In the genomic region with DNA sequence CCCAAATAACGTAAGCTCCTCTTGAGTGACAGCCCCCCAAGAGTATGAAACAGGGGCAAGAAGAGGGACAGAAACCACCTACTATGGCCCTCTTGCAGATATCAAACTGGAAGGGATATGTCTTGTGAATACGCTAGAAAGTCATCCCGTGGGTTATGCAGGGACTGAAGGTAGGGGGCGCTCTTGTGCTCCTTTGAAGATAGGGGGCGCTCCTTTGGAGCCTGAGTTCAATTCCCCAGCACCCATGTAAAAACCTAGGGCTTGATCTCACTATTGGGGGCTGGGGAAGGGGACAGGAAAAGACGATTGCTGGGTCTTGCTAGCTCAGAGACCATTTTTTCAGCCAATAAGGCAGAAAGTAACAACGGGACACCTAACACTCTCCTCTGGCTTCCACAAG, we compare ENCODE assay signal across 19 mouse cellular contexts.
DNase-seq lines count a peak whose midpoint lies in the region; ATAC-seq and TF ChIP-seq lines count a peak whose summit lies in the region.
"Had no signal": no experiment of that assay in that cellular context is flagged by ENCODE, and none has a peak within 500 bp of the region (broad histone marks: within the 10 kb centered on the region; RNA-seq: fewer than 3 reads in every experiment).

No protein-coding gene starts in this region.

- H3K9me3 ChIP-seq in kidney, postnatal 0 days (replicated peaks; ENCODE audit: low read length) = no peaks in the 10 kb centered on the region
- H3K9me3 ChIP-seq in stomach, postnatal 0 days (ENCODE audit: control insufficient read depth, low read length) = no peaks in the 10 kb centered on the region
- H3K9me3 ChIP-seq: lung, embryonic 15.5 days had no signal

- no peak overlapping the region for H3K4me3 ChIP-seq in kidney, postnatal 0 days (replicated peaks; ENCODE audit: low read depth, low read length)
- H3K4me3 ChIP-seq in bone marrow macrophage, adult 2 months (ENCODE audit: insufficient read depth, low read length) = no peak overlapping the region
- H3K4me3 ChIP-seq in stomach, postnatal 0 days (ENCODE audit: low read depth, low read length) = no peak overlapping the region
- H3K4me3 ChIP-seq: embryonic facial prominence, embryonic 10.5 days; erythroblast, embryonic 14.5 days; heart, embryonic 13.5 days; lung, embryonic 15.5 days; megakaryocyte, embryonic 14.5 days; neural tube, embryonic 12.5 days had no signal

- H3K27me3 ChIP-seq in kidney, postnatal 0 days (ENCODE audit: insufficient read depth, low read length) = no peaks in the 10 kb centered on the region
- no peaks in the 10 kb centered on the region for H3K27me3 ChIP-seq in stomach, postnatal 0 days (ENCODE audit: control insufficient read depth, insufficient read depth, low read length)
- H3K27me3 ChIP-seq: lung, embryonic 15.5 days; neural tube, embryonic 12.5 days had no signal

- no peak for TF ChIP-seq POLR2A in bone marrow macrophage, adult 2 months (IDR thresholded peaks at IDR 0.05; ENCODE audit: borderline replicate concordance, low read depth, low read length)

- no peak overlapping the region for H3K27ac ChIP-seq in kidney, postnatal 0 days
- H3K27ac ChIP-seq in bone marrow macrophage, adult 2 months (ENCODE audit: insufficient read depth, low read depth, low read length) = no peak overlapping the region
- H3K27ac ChIP-seq in stomach, postnatal 0 days (replicated peaks) = no peak overlapping the region
- H3K27ac ChIP-seq: embryonic facial prominence, embryonic 10.5 days; heart, embryonic 13.5 days; lung, embryonic 15.5 days; neural tube, embryonic 12.5 days had no signal

- no peak for TF ChIP-seq EP300 in stomach, postnatal 0 days (optimal IDR thresholded peaks at IDR 0.05)

- no peak for DNase-seq in kidney, postnatal 0 days (ENCODE audit: low spot score)
- DNase-seq in kidney, postnatal 25 days = no peak
- peak; percentile 42 for DNase-seq in thymus, postnatal 4 days
- no peak for DNase-seq in thymus, postnatal 14 days
- no peak for DNase-seq in stomach, postnatal 0 days (ENCODE audit: low spot score)
- no peak for DNase-seq in adrenal gland, postnatal 10 days
- no peak for DNase-seq in heart, adult 18-20 months
- DNase-seq: adrenal gland, adult 8-10 months; gastrocnemius, postnatal 14 days; heart, postnatal 4 days; kidney, postnatal 36 days; thymus, adult 18-20 months had no signal

- no peak overlapping the region for H3K4me2 ChIP-seq in kidney, postnatal 0 days (ENCODE audit: low read length)
- H3K4me2 ChIP-seq in stomach, postnatal 0 days (replicated peaks; ENCODE audit: low read depth) = no peak overlapping the region
- H3K4me2 ChIP-seq: heart, embryonic 13.5 days; lung, embryonic 15.5 days; neural tube, embryonic 12.5 days had no signal

- no peak overlapping the region for H3K9ac ChIP-seq in kidney, postnatal 0 days (ENCODE audit: low read depth, low read length)
- no peak overlapping the region for H3K9ac ChIP-seq in stomach, postnatal 0 days (ENCODE audit: low read length)
- H3K9ac ChIP-seq: heart, embryonic 13.5 days; lung, embryonic 15.5 days; neural tube, embryonic 12.5 days had no signal

- 66% methylated on average over 7 of the region's 7 CpGs for WGBS in kidney, postnatal 0 days
- 58% methylated on average over 7 of the region's 7 CpGs for WGBS in stomach, postnatal 0 days

- no peaks in the 10 kb centered on the region for H3K36me3 ChIP-seq in kidney, postnatal 0 days (ENCODE audit: insufficient read depth, low read length)
- no peaks in the 10 kb centered on the region for H3K36me3 ChIP-seq in stomach, postnatal 0 days (ENCODE audit: control insufficient read depth, insufficient read depth, low read length)
- H3K36me3 ChIP-seq: heart, embryonic 13.5 days; lung, embryonic 15.5 days; neural tube, embryonic 12.5 days had no signal

- peak; percentile 24; the same call in 1 of the 2 replicates for TF ChIP-seq CTCF in kidney, postnatal 0 days (IDR thresholded peaks at IDR 0.05; ENCODE audit: low read depth)
- peak; percentile 34 for TF ChIP-seq CTCF in bone marrow macrophage, adult 2 months (IDR thresholded peaks at IDR 0.05; ENCODE audit: low read depth, low read length)
- TF ChIP-seq CTCF in stomach, postnatal 0 days (IDR thresholded peaks at IDR 0.05; ENCODE audit: low read depth) = peak; percentile 38

- no peak for ATAC-seq in kidney, postnatal 0 days (replicated peaks; ENCODE audit: low FRiP score, low read depth)
- ATAC-seq in stomach, postnatal 0 days (ENCODE audit: low FRiP score, low TSS enrichment) = no peak

- H3K4me1 ChIP-seq in kidney, postnatal 0 days (replicated peaks; ENCODE audit: insufficient read depth, low read length) = no peaks in the 10 kb centered on the region
- no peaks in the 10 kb centered on the region for H3K4me1 ChIP-seq in bone marrow macrophage, adult 2 months (ENCODE audit: control insufficient read depth, insufficient read depth, low read length)
- H3K4me1 ChIP-seq in stomach, postnatal 0 days (replicated peaks; ENCODE audit: control insufficient read depth, insufficient read depth) = no peaks in the 10 kb centered on the region
- H3K4me1 ChIP-seq: embryonic facial prominence, embryonic 10.5 days; neural tube, embryonic 12.5 days had no signal
